Mouse (Mus musculus) left cerebral cortex, postnatal 4 days (tissue): ENCODE results near the gene Pdcd7. TPM values are rescaled to one million over a fixed set of nuclear protein-coding genes. Genes with fewer than 3 reads are reported as not detected.
A peak's percentile ranks its signal among the peaks of the same experiment; 100 is the strongest.

ENCODE experiments used
- DNase-seq: peaks from one replicate; pipeline ENCODE4 v3.0.0-alpha.2; 2022
- intact Hi-C: fragments of 180-260 bp; cut with DNase I; formaldehyde crosslinking; loops from one replicate; pipeline ENCODE4 v1.15.1; 2025
- total RNA-seq, 2 experiments: library from RNA; stranded (reverse); gene quantifications; 2 replicates each; pipeline ENCODE4 v1.2.3; 2021

The Pdcd7 gene
- total RNA-seq, 2 experiments from 2014 or later, result 24.6 to 24.7 TPM

- intact Hi-C loops, result no loop called here
- no peak for DNase-seq
Measured at GRCm38 (mm10) chr9:65353251-65353650, 7.3 kb downstream of the Pdcd7 start.

DNA sequence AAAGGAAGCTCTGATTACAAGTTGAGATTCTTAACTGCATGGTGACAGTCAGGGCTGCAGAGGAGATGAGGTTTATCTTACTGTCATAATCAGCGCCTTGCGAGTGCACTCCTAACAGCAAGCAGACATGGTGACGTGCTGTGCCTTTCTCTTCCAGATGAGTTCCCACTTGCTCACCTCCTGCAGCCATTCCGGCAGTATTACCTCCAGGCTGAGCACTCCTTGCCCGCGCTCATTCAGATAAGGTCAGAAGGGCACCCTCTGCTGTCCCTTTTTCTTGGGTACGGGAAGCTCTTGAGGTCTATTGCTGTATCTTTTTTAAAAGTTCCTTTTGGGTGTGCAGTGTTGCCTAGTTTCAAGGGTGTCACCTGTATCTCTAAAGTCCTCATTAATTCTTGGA, 10.7 kb downstream of the Pdcd7 start:
- DNase-seq, result no peak
- intact Hi-C loops, result no loop called here

DNA sequence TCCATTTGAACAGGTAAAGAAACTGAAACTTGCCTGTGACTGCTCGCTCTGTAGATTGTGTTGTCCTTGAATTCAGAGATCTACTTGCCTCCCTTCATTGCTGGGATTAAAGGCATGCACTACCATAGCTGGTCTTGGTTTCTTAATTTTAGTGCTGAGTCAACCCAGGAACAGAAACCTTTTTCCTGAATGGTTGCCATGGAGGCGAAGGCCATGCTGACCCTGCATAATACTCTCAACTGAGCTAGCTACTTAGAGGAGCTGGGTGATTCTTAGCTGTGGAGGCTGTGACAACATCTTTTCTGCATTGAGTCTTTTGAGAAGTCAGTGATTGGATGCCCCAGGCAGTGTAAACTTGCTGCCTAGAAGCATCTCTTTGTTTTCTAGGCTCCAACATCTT, 11.1 kb downstream of the Pdcd7 start:
- intact Hi-C loops, result no loop called here
- DNase-seq, result no peak

DNA sequence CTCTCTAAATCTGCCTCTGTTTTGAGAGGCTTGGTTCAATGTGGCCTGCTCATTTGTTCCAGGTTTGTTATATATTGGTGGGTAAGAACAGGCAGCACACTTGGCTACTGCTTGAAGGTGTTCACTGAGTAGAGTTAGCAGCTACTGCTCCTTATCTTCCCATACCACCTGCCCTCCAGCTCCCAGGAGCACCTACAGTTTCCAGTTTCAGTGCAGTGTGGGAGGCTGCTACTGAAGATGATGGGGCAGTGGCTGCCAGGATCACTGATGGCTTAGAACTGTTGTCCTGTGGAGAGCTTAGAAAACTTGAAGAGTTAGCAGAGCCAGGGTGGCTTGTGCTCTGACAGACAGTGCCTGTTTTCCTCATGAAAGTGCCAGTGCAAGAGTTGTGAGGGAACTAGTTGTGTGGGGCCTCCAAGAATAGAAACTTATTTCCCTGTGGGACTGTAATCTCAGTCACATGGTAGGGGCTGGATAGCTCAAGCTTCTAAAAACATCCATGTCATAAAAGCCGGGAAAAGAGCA, 13.1 kb downstream of the Pdcd7 start:
- DNase-seq, result no peak
- intact Hi-C loops, result no loop called here

GRCm38 (mm10) chr9:65360641-65361448, 14.9 kb downstream of the Pdcd7 start, which contains the start of gene Ubap1l:
Ubap1l (plus strand) TSS chr9:65361041.
- no peak for DNase-seq
- intact Hi-C loops, result no loop called here

GRCm38 (mm10) chr9:65363684-65364083, 17.8 kb downstream of the Pdcd7 start:
- no peak for DNase-seq
- intact Hi-C loops, result no loop called here

DNA sequence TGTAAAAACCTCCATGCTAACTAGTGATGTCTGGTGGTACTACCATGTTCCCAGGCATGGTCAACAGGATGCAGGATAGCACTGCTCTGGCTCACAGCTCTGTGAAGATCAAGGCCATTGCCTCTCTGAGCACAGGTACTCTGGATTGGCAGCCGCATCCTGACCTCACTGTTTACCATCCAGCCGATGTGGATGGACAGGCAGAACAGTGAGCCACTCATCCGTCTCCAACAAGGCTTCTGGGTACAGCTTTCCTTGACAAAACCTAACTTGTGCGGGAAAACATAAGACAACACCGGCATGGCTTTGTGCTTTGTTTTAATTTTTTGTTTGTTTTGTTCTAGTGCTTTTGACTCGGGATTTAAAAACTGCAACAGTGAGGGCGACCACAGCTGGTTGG, 19.8 kb downstream of the Pdcd7 start:
- intact Hi-C loops, result no loop called here
- DNase-seq, result no peak

DNA sequence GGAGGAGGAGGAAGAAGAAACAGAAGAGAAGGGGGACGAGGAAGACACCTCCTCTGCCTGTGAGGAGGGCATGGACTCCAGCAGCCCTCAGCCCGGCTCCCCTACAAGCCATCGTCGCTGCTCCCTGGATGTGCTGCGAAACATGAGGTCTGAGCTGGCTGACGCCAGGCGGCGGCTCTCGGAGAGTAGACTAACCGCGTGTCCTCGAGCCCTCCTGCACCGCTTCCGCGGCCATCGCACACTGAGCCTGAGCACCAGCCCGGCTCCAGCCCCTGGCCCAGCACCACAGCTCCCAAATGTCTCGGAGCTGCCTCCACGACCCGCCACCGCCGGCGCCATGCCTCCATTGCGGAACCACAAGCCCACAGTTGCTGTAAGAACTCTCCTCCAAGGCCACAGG, 25.9 kb downstream of the Pdcd7 start:
- intact Hi-C loops, result loop anchor here (10.0 kb wide), 1 partner anchor 63 kb away; the partner anchor contains the start of gene Mtfmt
- no peak for DNase-seq

- peak; percentile 29 for DNase-seq
- intact Hi-C loops, result loop anchor here (10.0 kb wide), 1 partner anchor 62 kb away; the partner anchor contains the start of gene Mtfmt
Measured at GRCm38 (mm10) chr9:65372449-65372848, 26.5 kb downstream of the Pdcd7 start.

- intact Hi-C loops, result loop anchor here (10.0 kb wide), 1 partner anchor 60 kb away; the partner anchor contains the start of gene Mtfmt
- no peak for DNase-seq
Measured at GRCm38 (mm10) chr9:65374468-65375162, 28.7 kb downstream of the Pdcd7 start.

DNA sequence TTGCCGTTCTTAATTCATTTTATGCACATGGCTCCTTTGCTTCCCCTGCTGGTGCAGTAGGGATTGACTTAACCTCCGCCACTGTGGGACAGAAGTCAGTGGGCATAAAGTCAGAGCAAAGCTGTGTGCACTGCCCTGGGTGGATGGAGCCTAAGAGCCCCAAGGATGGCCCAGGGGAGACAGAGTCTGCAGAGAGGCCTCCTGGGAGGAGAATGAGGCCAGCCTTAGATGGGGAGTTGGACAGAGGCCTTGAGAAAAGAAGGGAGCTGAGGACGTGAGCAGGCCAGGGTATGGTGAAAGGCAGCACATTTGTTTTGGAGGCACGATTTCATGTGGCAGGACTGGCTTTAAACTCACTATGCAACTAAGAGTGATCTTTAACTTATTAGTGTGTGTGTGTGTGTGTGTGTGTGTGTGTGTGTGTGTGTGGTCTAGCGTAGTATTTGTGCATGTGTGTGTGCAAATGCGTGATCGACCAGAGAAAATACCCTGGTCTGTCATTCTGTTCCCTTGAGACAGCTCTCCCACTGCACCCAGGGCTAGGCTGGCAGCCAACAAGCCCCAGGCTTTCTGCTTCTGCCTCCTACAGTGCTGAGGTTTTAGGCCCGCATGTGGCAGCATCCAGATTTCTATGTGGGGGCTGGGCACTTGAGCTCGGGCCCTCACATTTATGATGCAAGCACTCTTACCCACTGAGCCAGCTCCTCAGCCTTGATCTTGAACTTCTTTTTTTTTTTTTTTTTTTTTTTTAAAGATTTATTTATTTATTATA, 29.4 kb downstream of the Pdcd7 start:
- no peak for DNase-seq
- intact Hi-C loops, result loop anchor here (10.0 kb wide), 1 partner anchor 59 kb away; the partner anchor contains the start of gene Mtfmt

DNA sequence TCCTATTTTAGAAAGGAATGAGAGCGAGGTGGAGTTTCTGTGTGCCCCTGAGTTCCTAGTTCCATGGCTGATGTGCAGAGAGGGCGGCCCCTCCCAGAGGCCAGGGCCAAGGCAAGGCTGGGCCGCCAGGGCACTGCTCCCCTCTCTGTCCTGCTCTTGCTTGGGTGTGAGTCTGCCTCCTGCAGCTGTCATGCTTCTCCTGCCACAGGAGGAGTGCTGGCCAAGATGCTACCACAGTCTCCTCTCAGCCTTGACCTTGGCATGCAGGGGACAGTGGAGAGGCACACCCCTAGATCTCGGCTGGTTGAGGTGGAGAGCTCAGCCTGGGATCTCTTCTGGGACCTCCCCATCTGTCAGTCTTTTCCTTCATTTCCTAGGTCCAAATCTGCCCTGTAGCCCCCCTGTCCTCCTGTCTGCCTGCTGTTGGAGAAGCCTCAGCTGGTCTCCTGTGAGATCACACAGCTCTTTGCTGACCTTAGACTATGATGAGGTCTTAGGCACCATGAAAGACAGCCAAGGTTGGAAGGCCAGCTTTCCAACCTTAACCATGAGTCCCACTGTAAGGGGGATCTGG, 35.2 kb downstream of the Pdcd7 start:
- intact Hi-C loops, result no loop called here
- no peak for DNase-seq

- intact Hi-C loops, result no loop called here
- no peak for DNase-seq
Measured at GRCm38 (mm10) chr9:65382031-65382750, 36.3 kb downstream of the Pdcd7 start.

GRCm38 (mm10) chr9:65382751-65383097, 36.8 kb downstream of the Pdcd7 start:
- intact Hi-C loops, result no loop called here
- no peak for DNase-seq

DNA sequence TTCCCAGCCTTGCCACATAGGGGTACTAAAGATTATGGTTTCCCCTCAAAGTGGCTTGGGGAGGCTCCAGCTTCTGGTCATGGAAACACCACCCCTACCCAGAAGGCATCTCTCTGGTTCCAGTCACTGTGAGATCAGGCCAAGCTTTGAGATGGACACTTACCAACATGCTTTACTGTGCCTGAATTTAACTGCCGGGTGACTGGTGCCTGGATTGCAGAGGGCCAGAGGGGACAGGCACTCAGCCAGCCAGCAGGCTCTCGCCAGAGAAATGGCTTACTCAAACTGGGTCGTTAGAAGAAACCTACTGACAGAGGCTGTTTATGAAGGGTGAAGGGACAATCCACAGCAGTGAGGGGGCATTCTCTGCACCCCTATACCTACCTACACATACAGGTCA, 38.4 kb downstream of the Pdcd7 start:
- peak; percentile 29 for DNase-seq
- intact Hi-C loops, result no loop called here

- DNase-seq, result no peak
- intact Hi-C loops, result no loop called here
Measured at GRCm38 (mm10) chr9:65386373-65387140, 40.7 kb downstream of the Pdcd7 start.

- intact Hi-C loops, result no loop called here
- DNase-seq, result no peak
Measured at GRCm38 (mm10) chr9:65390752-65391612, 45.1 kb downstream of the Pdcd7 start.

GRCm38 (mm10) chr9:65391613-65391964, 45.7 kb downstream of the Pdcd7 start, which contains the start of gene Kbtbd13:
Kbtbd13 (minus strand) TSS chr9:65391652.
- no peak for DNase-seq
- intact Hi-C loops, result no loop called here
